Mouse (Mus musculus) kidney, embryonic 14.5 days (tissue): ENCODE results near the gene Adrm1. TPM values are rescaled to one million over a fixed set of nuclear protein-coding genes. Genes with fewer than 3 reads are reported as not detected.

Experiments
- ATAC-seq: fragments of 200-750 bp; cut with Nextera tagmentation; 2 replicates; pipeline ENCODE4 v1.8.0; 2017; ENCODE audit warnings: moderate number of reproducible peaks, mild to moderate bottlenecking, moderate TSS enrichment, moderate library complexity; ENCODE audit not compliant: low FRiP score, low TSS enrichment
- H3K27ac ChIP-seq: fragments of 300-500 bp; sonication (generic); 2 replicates; pipeline ENCODE4 v1.5.1; 2014; ENCODE audit warnings: low read depth, mild to moderate bottlenecking, low read length, moderate library complexity, mixed read lengths
- H3K27me3 ChIP-seq: fragments of 300-500 bp; sonication (generic); 2 replicates; pipeline ENCODE4 v1.6.1; 2014; ENCODE audit warnings: mild to moderate bottlenecking, low read length; ENCODE audit not compliant: control insufficient read depth, insufficient read depth
- H3K36me3 ChIP-seq: fragments of 300-500 bp; sonication (generic); 2 replicates; pipeline ENCODE4 v1.6.1; 2014; ENCODE audit warnings: low read length, mixed read lengths; ENCODE audit not compliant: control insufficient read depth, insufficient read depth
- H3K4me1 ChIP-seq: fragments of 300-500 bp; sonication (generic); 2 replicates; pipeline ENCODE4 v1.6.1; 2014; ENCODE audit warnings: low read length, mixed read lengths; ENCODE audit not compliant: control insufficient read depth, insufficient read depth
- H3K4me2 ChIP-seq: fragments of 300-500 bp; sonication (generic); replicated peaks from 2 replicates; pipeline ENCODE4 v1.6.1; 2014; ENCODE audit warnings: low read depth, mild to moderate bottlenecking, low read length
- H3K4me3 ChIP-seq: fragments of 300-500 bp; sonication (generic); 2 replicates; pipeline ENCODE4 v1.5.1; 2014; ENCODE audit warnings: mild to moderate bottlenecking, low read length
- H3K9ac ChIP-seq: fragments of 300-500 bp; sonication (generic); 2 replicates; pipeline ENCODE4 v1.6.1; 2014; ENCODE audit warnings: low read depth, mild to moderate bottlenecking, low read length, moderate library complexity
- H3K9me3 ChIP-seq: fragments of 300-500 bp; sonication (generic); 2 replicates; pipeline ENCODE4 v1.6.1; 2016; ENCODE audit warnings: low read length; ENCODE audit not compliant: control insufficient read depth
- WGBS: fragments of 180-500 bp; shearing (Covaris S2); extraction: QIAGEN DNeasy Blood & Tissue Kit; methylation state at CpG from one replicate; pipeline ENCODE4 v1.1.7; 2014; 5-methylcytosine and 5-hydroxymethylcytosine counted together
- polyA plus RNA-seq: library from polyadenylated mRNA; unstranded; fragments of >200 nt; fragmentation: Nextera tagmentation; extraction: Ambion mirVana; gene quantifications from 2 replicates; pipeline ENCODE4 v1.2.1, GENCODE M21; 2014

The Adrm1 gene
- polyA plus RNA-seq, result 159 and 160 TPM in 2 replicates

GRCm38 (mm10) chr2:180170806-180171521, at the start of gene Adrm1:
TSS of gene Adrm1 (plus strand) at chr2:180171485.
- H3K4me2 ChIP-seq, result peak within 1 kb of the TSS; percentile 90
- H3K4me3 ChIP-seq, result peak within 1 kb of the TSS; percentile 62
- peak within 1 kb of the TSS; percentile 80 for H3K9ac ChIP-seq
- 4% methylated on average over 35 of the region's 41 CpGs for WGBS
- no peaks in the 10 kb centered on the region for H3K9me3 ChIP-seq
- H3K27me3 ChIP-seq, result no peaks in the 10 kb centered on the region
- peaks cover 18% of the 10 kb centered on the region for H3K4me1 ChIP-seq
- peak; percentile 99 for ATAC-seq
- H3K27ac ChIP-seq, result peak within 1 kb of the TSS; percentile 74
- peaks cover 29% of the 10 kb centered on the region for H3K36me3 ChIP-seq

DNA sequence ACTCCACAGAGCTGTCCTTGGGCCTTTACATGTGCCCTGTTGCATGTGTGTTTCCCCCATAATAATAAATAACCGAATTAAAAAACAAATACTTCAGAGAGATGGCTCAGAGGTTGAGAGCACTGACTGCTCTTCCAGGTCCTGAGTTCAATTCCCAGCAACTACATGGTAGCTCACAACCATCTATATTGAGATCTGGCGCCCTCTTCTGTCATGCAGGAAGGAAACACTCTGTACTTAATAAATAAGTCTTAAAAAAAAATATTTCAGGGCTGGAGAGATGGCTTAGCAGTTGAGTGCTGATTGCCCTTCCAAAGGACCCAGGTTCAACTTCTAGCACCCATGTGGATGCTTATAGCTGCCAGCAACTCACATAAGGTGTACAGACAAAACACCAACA, 47.1 kb upstream of the Adrm1 start:
- no peak overlapping the region for H3K9ac ChIP-seq
- no peaks in the 10 kb centered on the region; the same call in 1 of the 2 replicates for H3K36me3 ChIP-seq
- no peaks in the 10 kb centered on the region for H3K27me3 ChIP-seq
- no peak overlapping the region for H3K27ac ChIP-seq
- H3K4me2 ChIP-seq, result no peak overlapping the region
- peaks cover 12% of the 10 kb centered on the region for H3K4me1 ChIP-seq
- H3K9me3 ChIP-seq, result peaks cover 4% of the 10 kb centered on the region; the same call in 1 of the 2 replicates
- WGBS, result 87% methylated on average over 2 of the region's 2 CpGs
- H3K4me3 ChIP-seq, result no peak overlapping the region
- ATAC-seq, result no peak

DNA sequence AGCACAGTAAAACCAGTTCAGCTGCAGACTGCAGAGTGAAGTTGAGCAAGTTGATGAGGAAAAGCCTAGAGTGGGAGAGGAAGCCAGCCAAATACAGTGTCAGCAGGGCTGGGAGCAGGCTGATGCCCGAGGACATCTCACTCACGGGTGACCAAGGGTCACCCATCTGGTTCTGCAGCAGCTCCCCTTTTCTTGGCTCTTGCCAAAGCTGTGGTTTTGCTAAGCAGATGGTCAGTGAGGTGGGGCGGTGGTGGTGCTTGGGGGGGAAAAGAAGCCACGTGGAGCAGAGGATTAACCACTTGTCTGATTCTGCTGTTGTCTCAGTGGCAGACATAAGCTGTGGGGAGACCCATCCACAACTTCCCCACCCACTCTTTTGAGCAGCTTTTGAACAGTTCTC, 45.1 kb upstream of the Adrm1 start:
- Histone ChIP-seq H3K9me3 (peaks cover 4% of the 10 kb centered on the region; the same call in 1 of the 2 replicates), H3K4me2 (no peak overlapping the region), H3K36me3 (no peaks in the 10 kb centered on the region; the same call in 1 of the 2 replicates), H3K27ac (no peak overlapping the region), H3K9ac (no peak overlapping the region), H3K27me3 (no peaks in the 10 kb centered on the region), H3K4me1 (peaks cover 7% of the 10 kb centered on the region; the same call in 1 of the 2 replicates), H3K4me3 (no peak overlapping the region)
- no peak for ATAC-seq
- WGBS, result 18% methylated on average over 4 of the region's 4 CpGs

GRCm38 (mm10) chr2:180127675-180128074, 43.6 kb upstream of the Adrm1 start:
- Histone ChIP-seq H3K4me3 (no peak overlapping the region), H3K27me3 (no peaks in the 10 kb centered on the region), H3K27ac (no peak overlapping the region), H3K4me2 (no peak overlapping the region), H3K4me1 (peaks cover 7% of the 10 kb centered on the region; the same call in 1 of the 2 replicates), H3K9ac (no peak overlapping the region), H3K9me3 (peaks cover 4% of the 10 kb centered on the region; the same call in 1 of the 2 replicates), H3K36me3 (no peaks in the 10 kb centered on the region; the same call in 1 of the 2 replicates)
- 68% methylated on average over 1 of the region's 1 CpGs for WGBS
- no peak for ATAC-seq

DNA sequence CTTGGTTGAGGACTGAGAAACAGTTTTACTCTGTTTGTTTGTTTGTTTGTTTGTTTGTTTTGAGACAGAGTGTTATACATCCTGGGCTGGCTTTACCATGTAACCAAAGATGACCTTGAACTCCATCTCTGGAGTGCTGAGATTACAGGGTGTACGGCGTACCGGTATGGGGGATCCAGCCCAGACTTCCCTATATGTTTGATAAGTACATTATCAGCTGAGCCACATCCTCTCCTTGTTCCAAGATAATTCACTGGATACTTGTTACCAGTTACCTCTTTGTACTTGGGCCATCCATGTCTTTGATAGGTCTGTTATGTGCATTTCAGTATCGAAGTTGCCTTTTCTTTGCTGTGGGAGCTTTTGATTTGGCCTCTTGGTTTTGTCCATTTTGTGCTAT, 38.1 kb upstream of the Adrm1 start:
- Histone ChIP-seq H3K27ac (no peak overlapping the region), H3K4me1 (no peaks in the 10 kb centered on the region), H3K27me3 (no peaks in the 10 kb centered on the region), H3K9me3 (no peaks in the 10 kb centered on the region), H3K4me3 (no peak overlapping the region), H3K4me2 (no peak overlapping the region), H3K9ac (no peak overlapping the region), H3K36me3 (peaks cover 2% of the 10 kb centered on the region; the same call in 1 of the 2 replicates)
- no peak for ATAC-seq
- WGBS, result 97% methylated on average over 4 of the region's 4 CpGs

DNA sequence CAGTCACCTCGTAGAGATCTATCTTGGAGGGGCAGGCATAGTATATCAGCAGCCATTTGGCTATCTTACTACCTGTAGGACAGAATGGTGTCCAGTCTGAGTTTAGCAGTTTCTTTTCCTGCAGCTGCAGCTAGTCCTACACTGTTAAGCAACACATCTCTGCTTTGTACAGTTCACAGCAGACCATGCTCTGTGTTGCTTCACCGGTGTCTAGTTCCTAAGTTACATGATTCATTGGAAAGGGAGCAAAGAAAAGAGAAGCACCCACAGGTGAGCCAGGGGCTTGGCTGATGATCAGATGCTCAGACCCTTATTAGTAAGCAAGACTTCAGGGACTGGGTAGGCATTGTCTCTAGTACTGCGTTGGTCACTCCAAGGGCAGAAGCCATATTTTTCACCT, 37.4 kb upstream of the Adrm1 start:
- Histone ChIP-seq H3K36me3 (peaks cover 8% of the 10 kb centered on the region; the same call in 1 of the 2 replicates), H3K27ac (no peak overlapping the region), H3K9ac (no peak overlapping the region), H3K4me2 (no peak overlapping the region), H3K9me3 (no peaks in the 10 kb centered on the region), H3K4me3 (no peak overlapping the region), H3K4me1 (no peaks in the 10 kb centered on the region), H3K27me3 (no peaks in the 10 kb centered on the region)
- no peak for ATAC-seq
- 80% methylated on average over 3 of the region's 3 CpGs for whole genome bisulfite sequencing

DNA sequence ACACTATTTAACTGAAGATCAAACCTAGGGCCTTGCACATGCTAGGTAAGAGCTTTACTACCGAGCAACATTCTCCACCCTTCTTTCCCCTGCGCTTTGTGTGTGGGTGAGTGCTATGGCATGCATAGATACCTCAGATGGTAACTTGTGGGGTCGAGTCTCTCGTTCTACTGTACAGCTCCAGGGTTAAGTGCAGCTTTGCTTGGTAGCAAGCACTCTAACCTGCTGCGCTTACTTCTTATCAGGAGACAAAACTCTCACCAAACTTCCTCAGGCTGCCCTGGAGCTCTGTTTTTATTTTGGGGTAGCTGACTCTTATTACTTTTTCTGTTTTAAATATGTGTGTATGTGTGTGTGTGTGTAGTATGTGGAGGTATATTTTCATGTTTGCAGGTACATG, 35.9 kb upstream of the Adrm1 start:
- no peak for ATAC-seq
- H3K4me1 ChIP-seq, result no peaks in the 10 kb centered on the region
- WGBS, result 85% methylated on average over 5 of the region's 5 CpGs

DNA sequence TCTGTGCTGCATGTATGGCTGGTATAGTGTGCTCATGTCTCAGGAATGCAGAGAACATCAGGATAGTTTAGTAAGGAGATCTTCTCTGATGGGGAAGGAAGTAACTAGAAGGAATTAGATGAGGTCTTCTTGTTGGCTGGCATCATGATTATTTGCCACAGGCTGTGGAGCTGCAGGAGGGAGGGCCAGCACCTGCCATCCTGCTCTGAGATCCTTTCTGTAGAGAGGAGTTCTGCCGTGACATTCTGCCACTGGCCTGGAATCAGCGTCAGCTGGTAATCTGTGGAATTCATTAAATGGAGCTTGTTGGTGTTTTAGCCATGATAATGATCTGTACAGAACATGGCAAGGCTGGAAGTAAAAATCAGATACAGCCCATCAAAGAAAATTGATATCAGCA, 25.2 kb upstream of the Adrm1 start:
- H3K4me2 ChIP-seq, result no peak overlapping the region
- H3K4me3 ChIP-seq, result no peak overlapping the region
- no peak overlapping the region for H3K27ac ChIP-seq
- peaks cover 58% of the 10 kb centered on the region for H3K36me3 ChIP-seq
- no peaks in the 10 kb centered on the region for H3K4me1 ChIP-seq
- no peak overlapping the region for H3K9ac ChIP-seq
- no peak for ATAC-seq
- 88% methylated on average over 2 of the region's 2 CpGs for WGBS
- no peaks in the 10 kb centered on the region for H3K27me3 ChIP-seq
- no peaks in the 10 kb centered on the region for H3K9me3 ChIP-seq

More for the DNA sequence above, 35.9 kb upstream of the Adrm1 start:
- Histone ChIP-seq H3K36me3 (peaks cover 9% of the 10 kb centered on the region; the same call in 1 of the 2 replicates), H3K27me3 (no peaks in the 10 kb centered on the region), H3K4me3 (no peak overlapping the region), H3K9me3 (no peaks in the 10 kb centered on the region), H3K27ac (no peak overlapping the region), H3K9ac (no peak overlapping the region), H3K4me2 (no peak overlapping the region)

DNA sequence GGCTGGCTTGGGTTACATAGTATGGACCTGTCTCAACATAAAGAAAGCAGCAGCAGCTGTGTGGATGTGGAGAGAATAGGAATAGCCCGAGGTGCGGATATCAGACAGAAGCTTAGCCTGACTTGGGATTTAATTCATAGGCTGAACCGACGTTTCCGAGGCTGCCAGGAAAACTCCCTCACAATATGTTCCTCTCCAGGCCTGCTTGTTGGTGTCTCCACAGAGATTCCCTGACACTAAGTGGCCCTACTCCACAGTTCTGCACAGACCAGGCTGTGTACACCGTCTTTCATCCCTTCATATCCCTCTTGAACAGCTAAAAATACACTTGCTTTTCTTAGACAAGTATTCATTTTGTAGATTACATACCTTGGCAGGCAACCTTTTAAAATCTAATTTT, 23.9 kb upstream of the Adrm1 start:
- H3K36me3 ChIP-seq, result peaks cover 69% of the 10 kb centered on the region
- no peak overlapping the region for H3K4me2 ChIP-seq
- no peak for ATAC-seq
- H3K9ac ChIP-seq, result no peak overlapping the region
- no peak overlapping the region for H3K4me3 ChIP-seq
- no peaks in the 10 kb centered on the region for H3K27me3 ChIP-seq
- H3K4me1 ChIP-seq, result no peaks in the 10 kb centered on the region
- no peaks in the 10 kb centered on the region for H3K9me3 ChIP-seq
- no peak overlapping the region for H3K27ac ChIP-seq
- WGBS, result 86% methylated on average over 6 of the region's 6 CpGs
